Mouse (Mus musculus) monocyte, adult 59 days (primary cell): Measurements from ENCODE around the gene Tspan3. TPM values are rescaled to one million over a fixed set of nuclear protein-coding genes. Genes with fewer than 3 reads are reported as not detected.

Source experiments
- total RNA-seq, 2 experiments: library from RNA; stranded (reverse); gene quantifications; one replicate each; pipeline ENCODE4 v1.2.4; 2023

Gene Tspan3
- 10 to 100 TPM; 22.4 to 26.5 TPM for total RNA-seq

DNA sequence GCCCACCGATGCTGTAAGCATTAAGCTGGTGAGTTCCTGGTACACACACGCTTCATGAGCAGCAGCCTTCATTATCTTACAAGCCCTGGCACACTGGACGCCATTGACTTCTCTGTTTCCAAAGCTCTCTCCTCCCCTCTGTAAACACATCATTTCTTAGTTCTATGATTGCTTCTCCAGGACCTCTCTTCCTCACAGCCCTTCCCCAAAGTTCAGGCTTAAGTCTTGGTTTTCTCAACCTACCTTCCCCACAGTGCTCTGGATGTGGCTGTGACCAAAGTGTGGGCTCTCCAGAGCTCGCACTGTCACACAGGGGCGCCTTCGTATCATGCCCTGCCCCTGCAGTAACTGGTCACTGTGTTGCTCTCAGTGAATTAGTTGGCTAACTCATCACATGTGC is at the start of gene Tspan3:
TSS of gene Tspan3 (minus strand) at position 101 of the 400 bp plus-strand sequence.

DNA sequence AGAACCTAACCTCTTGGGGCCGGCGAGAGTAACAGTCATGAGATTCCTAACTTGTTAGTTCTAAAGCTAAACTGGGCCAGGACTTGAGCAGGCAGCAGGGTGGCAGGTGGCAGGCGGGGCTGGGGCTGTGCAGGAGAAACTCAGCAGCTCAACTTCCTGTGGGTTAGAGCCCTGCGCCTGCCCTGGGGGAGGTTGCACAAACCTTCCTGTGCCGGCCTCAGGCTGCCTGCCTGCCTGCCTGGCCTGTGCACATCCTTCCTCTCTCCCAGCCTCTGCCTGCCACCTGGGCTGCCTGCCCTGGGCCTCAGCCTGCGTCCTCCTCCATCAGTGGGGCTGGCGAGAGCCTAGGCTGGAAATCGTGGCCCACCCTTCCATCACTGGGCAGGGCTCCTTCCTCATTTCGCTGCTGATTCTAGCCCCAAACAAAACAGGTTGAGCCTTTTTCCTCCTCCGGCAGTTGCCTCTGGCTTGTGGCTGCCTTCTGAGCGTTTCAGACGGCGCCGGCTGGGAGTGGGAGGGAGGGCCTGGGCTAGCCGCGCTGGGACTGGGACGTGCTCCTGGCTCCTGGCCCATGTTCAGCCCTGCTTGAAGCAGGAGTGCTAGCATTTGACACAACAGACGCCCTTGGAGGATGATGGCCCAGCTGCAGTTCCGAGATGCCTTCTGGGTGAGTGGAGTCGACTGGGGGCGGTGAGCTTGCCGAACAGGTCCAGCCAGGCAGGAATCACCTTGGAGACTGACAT is 75.3 kb downstream of the Tspan3 start, which contains the start of gene Pstpip1:
TSS of gene Pstpip1 (plus strand) at position 185 of the 743 bp plus-strand sequence.

Other genes with a start within 250 kb of the Tspan3 start
- 10 to 100 TPM; 11.8 to 13.2 TPM for gene Scaper, start 227.4 kb downstream of the Tspan3 start, total RNA-seq
- not detected for gene 4930563M21Rik, start 154.9 kb downstream of the Tspan3 start, total RNA-seq
- 10 to 100 TPM; 14.8 to 15.9 TPM for gene Rcn2, start 123.6 kb downstream of the Tspan3 start, total RNA-seq
- 100 to 1,000 TPM; 191 to 207 TPM for gene Pstpip1, start 75.5 kb downstream of the Tspan3 start, total RNA-seq